Mouse (Mus musculus): ENCODE results near the gene Ccdc142.
A peak's percentile ranks its signal among the peaks of the same experiment; 100 is the strongest.

DNA sequence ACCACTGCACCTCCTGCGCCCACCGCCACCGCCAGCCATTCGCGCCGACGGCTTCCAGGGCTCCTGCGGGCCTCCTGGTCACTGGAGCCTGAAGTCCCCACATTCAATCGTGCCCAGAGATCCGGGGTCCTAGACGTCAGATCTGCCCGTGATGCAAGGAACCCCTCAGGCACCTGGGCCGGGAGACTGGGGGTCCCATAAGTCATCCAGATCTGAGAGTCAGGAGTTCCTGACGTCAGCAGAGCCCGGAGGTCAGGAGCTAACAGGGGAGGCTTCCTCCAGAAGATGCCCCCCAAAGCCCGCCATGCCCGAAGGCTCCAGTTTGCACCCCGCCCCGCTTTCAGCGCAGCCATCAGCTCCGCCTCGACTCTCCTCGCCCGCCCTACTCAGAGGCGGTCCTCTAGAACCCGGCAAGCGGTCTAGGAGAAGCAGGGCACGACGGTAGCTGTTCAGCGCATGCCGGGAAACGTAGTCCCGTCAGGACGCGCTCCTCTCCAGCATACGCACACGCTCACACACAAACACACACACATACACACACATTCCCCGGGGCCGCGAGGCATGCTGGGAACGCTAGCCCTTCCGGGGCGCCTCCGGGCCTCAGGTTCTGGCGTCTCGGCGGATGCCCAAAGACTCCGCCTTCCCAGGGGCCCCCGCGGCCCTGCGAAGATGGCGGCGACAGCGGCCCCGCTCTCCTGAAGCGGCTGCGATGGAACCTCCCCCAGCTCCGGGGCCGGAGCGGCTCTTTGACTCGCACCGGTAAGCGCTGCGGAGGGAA is 47.1 kb upstream of the Ccdc142 start, which contains the start of gene Aup1:
- TF ChIP-seq USF1 (IDR thresholded peaks at IDR 0.05; ENCODE audit: low read depth) (no peak), POLR2AphosphoS2 (IDR thresholded peaks at IDR 0.05; ENCODE audit: insufficient read length, low read depth) (peak; percentile 51), SRF (IDR thresholded peaks at IDR 0.05; ENCODE audit: control insufficient read depth, insufficient read length, low read depth) (peak; percentile 82), MAX (IDR thresholded peaks at IDR 0.05; ENCODE audit: low read depth) (no peak), POLR2A (IDR thresholded peaks at IDR 0.05; ENCODE audit: insufficient read length, low read depth) (peak; percentile 62), MYOD1 (IDR thresholded peaks at IDR 0.05; ENCODE audit: control insufficient read depth in 1 of 3, insufficient read length in 2 of 3, low read depth in 2 of 3) (peak in 2 of 3 experiments; percentile 66 to 68), E2F4 (IDR thresholded peaks at IDR 0.05; ENCODE audit: insufficient read depth) (peak; percentile 53), MYOG (IDR thresholded peaks at IDR 0.05; ENCODE audit: control insufficient read depth in 1 of 3, insufficient read depth in 1 of 3, insufficient read length in 2 of 3, low read depth in 2 of 3) (peak in 2 of 3 experiments; percentile 59 to 77), TCF12 (IDR thresholded peaks at IDR 0.05; ENCODE audit: insufficient read depth, poor library complexity, severe bottlenecking) (no peak), CEBPB (IDR thresholded peaks at IDR 0.05; ENCODE audit: insufficient read depth, poor library complexity, severe bottlenecking) (no peak), REST (IDR thresholded peaks at IDR 0.05; ENCODE audit: insufficient read depth, insufficient read length) (peak; percentile 39)
